Mouse (Mus musculus) heart, adult 2 months (tissue): ENCODE results near the gene Cant1. TPM values are rescaled to one million over a fixed set of nuclear protein-coding genes. Genes with fewer than 3 reads are reported as not detected.

ENCODE experiments used
- DNase-seq, 2 experiments: peaks; one replicate each; pipeline ENCODE4 v3.0.0; 2021
- H3K27ac ChIP-seq: fragments of 200-600 bp; 2 replicates; pipeline ENCODE4 v1.8.1; 2022
- H3K27me3 ChIP-seq: fragments of 200-500 bp; 2 replicates; pipeline ENCODE4 v1.6.1; 2012; ENCODE audit warnings: mild to moderate bottlenecking, low read length, inconsistent platforms, mixed read lengths; ENCODE audit not compliant: control insufficient read depth, insufficient read depth
- H3K36me3 ChIP-seq: fragments of 200-500 bp; 2 replicates; pipeline ENCODE4 v1.6.1; 2012; ENCODE audit warnings: low read length, inconsistent platforms; ENCODE audit not compliant: control insufficient read depth, insufficient read depth
- H3K4me1 ChIP-seq: fragments of 200-500 bp; 2 replicates; pipeline ENCODE4 v1.6.1; 2011; ENCODE audit warnings: low read length; ENCODE audit not compliant: control insufficient read depth, insufficient read depth
- H3K4me3 ChIP-seq: fragments of 200-600 bp; 2 replicates; pipeline ENCODE4 v1.8.1; 2022
- H3K79me2 ChIP-seq: fragments of 200-500 bp; replicated peaks from 2 replicates; pipeline ENCODE4 v1.6.1; 2012; ENCODE audit warnings: mild to moderate bottlenecking, inconsistent platforms, low read length, moderate library complexity, mixed read lengths; ENCODE audit not compliant: control insufficient read depth, insufficient read depth
- H3K9ac ChIP-seq: fragments of 200-500 bp; 2 replicates; pipeline ENCODE4 v1.6.1; 2012; ENCODE audit warnings: low read depth, mild to moderate bottlenecking, control low read depth, inconsistent platforms, low read length, mixed read lengths
- CTCF ChIP-seq: fragments of 200-600 bp; IDR thresholded peaks from 2 replicates; pipeline ENCODE4 v1.8.1; 2022; ENCODE audit warnings: antibody characterized with exemption, mild to moderate bottlenecking, moderate library complexity
- EP300 ChIP-seq: fragments of 200-500 bp; IDR thresholded peaks from 2 replicates; pipeline ENCODE4 v1.6.1; 2011; ENCODE audit warnings: low read depth, low read length, control low read depth; ENCODE audit not compliant: insufficient read depth
- POLR2A ChIP-seq: fragments of 200-500 bp; IDR thresholded peaks from 2 replicates; pipeline ENCODE4 v1.6.1; 2011; ENCODE audit warnings: mild to moderate bottlenecking, low read depth, low read length, control low read depth; ENCODE audit not compliant: insufficient read depth
- WGBS: fragments of 180-500 bp; shearing (Covaris S2); methylation state at CpG from one replicate; pipeline ENCODE4 v1.1.7; 2018; 5-methylcytosine and 5-hydroxymethylcytosine counted together
- intact Hi-C: fragments of 180-260 bp; cut with DNase I; formaldehyde crosslinking; loops from one replicate; pipeline ENCODE4 v1.15.1; 2025
- polyA plus RNA-seq: library from polyadenylated mRNA; depleted of rRNA; stranded (reverse); fragments of >200 nt; gene quantifications from 2 replicates; pipeline ENCODE4 v1.2.3, GENCODE M21; 2012
- total RNA-seq, 2 experiments: library from RNA; stranded (reverse); gene quantifications; 2 replicates each; pipeline ENCODE4 v1.2.3; 2021

Gene Cant1
- total and polyA plus RNA-seq, 3 experiments, result 17.7 to 21.6 (median 18.2) TPM

- no peak overlapping the region for H3K9ac ChIP-seq
- no peak overlapping the region for H3K4me3 ChIP-seq
- TF ChIP-seq CTCF, result no peak
- TF ChIP-seq POLR2A, result no peak
- no peak for TF ChIP-seq EP300
- no peak overlapping the region for H3K27ac ChIP-seq
- peak in 1 of 2 experiments; percentile 12 for DNase-seq
- peaks cover 2% of the 10 kb centered on the region; the same call in 1 of the 2 replicates for H3K4me1 ChIP-seq
- 70% methylated on average over 8 of the region's 8 CpGs for WGBS
- intact Hi-C loops, result no loop called here
- H3K79me2 ChIP-seq, result no peaks in the 10 kb centered on the region
- no peaks in the 10 kb centered on the region for H3K27me3 ChIP-seq
- no peaks in the 10 kb centered on the region for H3K36me3 ChIP-seq
Observed at GRCm38 (mm10) chr11:118369657-118370056, 49.2 kb downstream of the Cant1 start.

GRCm38 (mm10) chr11:118369251-118369650 lies 49.6 kb downstream of the Cant1 start:
- Histone ChIP-seq H3K36me3 (no peaks in the 10 kb centered on the region), H3K4me1 (peaks cover 2% of the 10 kb centered on the region; the same call in 1 of the 2 replicates), H3K27ac (no peak overlapping the region), H3K9ac (no peak overlapping the region), H3K4me3 (no peak overlapping the region), H3K27me3 (no peaks in the 10 kb centered on the region), H3K79me2 (no peaks in the 10 kb centered on the region)
- WGBS, result 73% methylated on average over 5 of the region's 5 CpGs
- intact Hi-C loops, result no loop called here
- peak in 1 of 2 experiments; percentile 11 for DNase-seq
- no peak for TF ChIP-seq EP300
- TF ChIP-seq CTCF, result no peak
- TF ChIP-seq POLR2A, result no peak

- Histone ChIP-seq H3K36me3 (no peaks in the 10 kb centered on the region), H3K4me3 (no peak overlapping the region), H3K9ac (no peak overlapping the region), H3K27ac (no peak overlapping the region), H3K4me1 (peaks cover 8% of the 10 kb centered on the region), H3K79me2 (no peaks in the 10 kb centered on the region), H3K27me3 (no peaks in the 10 kb centered on the region)
- WGBS, result 64% methylated on average over 3 of the region's 3 CpGs
- intact Hi-C loops, result no loop called here
- peak in 1 of 2 experiments; percentile 21 for DNase-seq
- no peak for TF ChIP-seq POLR2A
- TF ChIP-seq EP300, result no peak
- peak; percentile 51 for TF ChIP-seq CTCF
Observed at GRCm38 (mm10) chr11:118368330-118368729, 50.6 kb downstream of the Cant1 start.

GRCm38 (mm10) chr11:118366559-118366958 lies 52.3 kb downstream of the Cant1 start:
- Histone ChIP-seq H3K4me3 (no peak overlapping the region), H3K27me3 (no peaks in the 10 kb centered on the region), H3K4me1 (peaks cover 14% of the 10 kb centered on the region), H3K79me2 (no peaks in the 10 kb centered on the region), H3K36me3 (no peaks in the 10 kb centered on the region), H3K9ac (no peak overlapping the region), H3K27ac (no peak overlapping the region)
- TF ChIP-seq POLR2A (no peak), CTCF (no peak), EP300 (no peak)
- DNase-seq, result no peak
- 87% methylated on average over 8 of the region's 8 CpGs for WGBS
- intact Hi-C loops, result no loop called here

GRCm38 (mm10) chr11:118366108-118366507 lies 52.8 kb downstream of the Cant1 start:
- H3K27ac ChIP-seq, result no peak overlapping the region
- 60% methylated on average over 3 of the region's 3 CpGs for WGBS
- peaks cover 15% of the 10 kb centered on the region for H3K4me1 ChIP-seq
- H3K27me3 ChIP-seq, result no peaks in the 10 kb centered on the region
- TF ChIP-seq CTCF, result no peak
- no peak for TF ChIP-seq EP300
- no peak for TF ChIP-seq POLR2A
- no peak overlapping the region for H3K9ac ChIP-seq
- H3K36me3 ChIP-seq, result no peaks in the 10 kb centered on the region
- intact Hi-C loops, result no loop called here
- no peaks in the 10 kb centered on the region for H3K79me2 ChIP-seq
- H3K4me3 ChIP-seq, result no peak overlapping the region
- DNase-seq, result peak; percentile 29 to 46

- no peaks in the 10 kb centered on the region for H3K27me3 ChIP-seq
- H3K9ac ChIP-seq, result no peak overlapping the region
- H3K36me3 ChIP-seq, result no peaks in the 10 kb centered on the region
- H3K4me1 ChIP-seq, result peaks cover 21% of the 10 kb centered on the region
- peak; percentile 64 to 75 for DNase-seq
- no peaks in the 10 kb centered on the region for H3K79me2 ChIP-seq
- peak overlapping the region; percentile 40 for H3K27ac ChIP-seq
- WGBS, result 54% methylated on average over 7 of the region's 7 CpGs
- H3K4me3 ChIP-seq, result no peak overlapping the region
- no peak for TF ChIP-seq CTCF
- TF ChIP-seq POLR2A, result no peak
- TF ChIP-seq EP300, result no peak
- intact Hi-C loops, result no loop called here
Observed at GRCm38 (mm10) chr11:118365171-118365570, 53.7 kb downstream of the Cant1 start.

- Histone ChIP-seq H3K9ac (no peak overlapping the region), H3K27ac (peak overlapping the region; percentile 74; the same call in 1 of the 2 replicates), H3K27me3 (no peaks in the 10 kb centered on the region), H3K4me1 (peaks cover 21% of the 10 kb centered on the region), H3K79me2 (no peaks in the 10 kb centered on the region), H3K4me3 (no peak overlapping the region), H3K36me3 (no peaks in the 10 kb centered on the region)
- 70% methylated on average over 4 of the region's 4 CpGs for WGBS
- TF ChIP-seq CTCF (no peak), EP300 (no peak), POLR2A (no peak)
- intact Hi-C loops, result no loop called here
- DNase-seq, result peak in 1 of 2 experiments; percentile 19
Observed at GRCm38 (mm10) chr11:118364021-118364420, 54.9 kb downstream of the Cant1 start.
